Mouse (Mus musculus) retina, embryonic 14.5 days (tissue): ENCODE measurements around the gene Man2b1.

Experiments used
- DNase-seq: peaks from one replicate; pipeline ENCODE4 v3.0.0-alpha.2; 2015; ENCODE audit warnings: low spot score

The Man2b1 gene

DNA sequence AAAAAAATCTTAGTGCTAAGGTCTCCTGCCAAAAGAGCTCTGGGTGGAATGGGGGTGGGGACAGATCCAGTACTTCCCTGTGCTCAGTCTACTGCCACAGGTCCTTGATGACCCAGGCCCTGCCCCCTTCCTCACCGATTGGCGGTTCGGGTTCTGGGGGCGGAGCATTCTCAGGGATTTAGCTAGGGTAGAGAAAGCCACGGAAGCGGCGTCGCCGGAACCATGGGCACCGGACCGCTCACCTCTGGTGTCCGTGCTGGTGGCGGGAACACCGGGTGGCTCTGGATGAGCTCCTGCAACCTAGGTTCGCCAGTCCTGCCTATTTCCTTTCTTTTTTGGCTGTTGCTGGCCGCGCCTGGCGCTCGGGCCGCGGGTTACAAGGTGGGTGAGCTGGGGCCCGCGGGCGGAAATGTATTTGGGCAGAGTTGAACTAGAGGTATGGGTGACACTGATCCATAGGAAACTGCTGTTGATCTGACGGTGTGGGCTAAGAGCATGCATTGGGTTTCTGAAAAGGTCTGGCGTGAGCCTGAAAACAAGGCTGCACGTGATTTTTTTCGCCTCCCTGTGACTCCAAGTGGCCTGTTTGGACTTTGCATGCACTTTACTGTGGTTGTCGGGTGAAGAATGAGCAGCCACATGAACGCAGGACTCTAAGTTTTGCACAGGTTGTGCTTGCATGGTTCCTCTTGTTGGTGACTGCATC is at the start of gene Man2b1:
Man2b1 (plus strand) TSS at position 163 of the 706 bp plus-strand sequence.
- peak; percentile 79 for DNase-seq

DNA sequence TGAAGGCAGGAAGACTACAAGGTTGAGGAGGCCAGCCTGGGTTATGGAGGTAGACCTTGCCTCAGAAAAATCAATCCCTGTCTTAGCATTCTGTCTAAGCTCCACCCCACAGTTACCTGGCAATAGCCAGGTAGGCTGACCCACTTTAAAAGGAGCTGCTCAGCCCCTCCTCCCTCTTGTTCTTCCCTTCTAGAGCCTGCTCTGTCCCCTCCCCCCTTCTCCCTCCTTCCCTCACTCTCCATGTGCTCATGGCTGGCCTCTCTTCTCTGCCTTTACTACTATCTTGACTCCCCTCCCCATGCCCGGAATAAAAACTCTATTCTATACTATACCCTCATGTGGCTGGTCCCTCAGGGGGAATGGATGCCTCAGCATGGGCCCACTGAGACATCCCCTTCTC is 49.2 kb upstream of the Man2b1 start:
- DNase-seq: no peak

DNA sequence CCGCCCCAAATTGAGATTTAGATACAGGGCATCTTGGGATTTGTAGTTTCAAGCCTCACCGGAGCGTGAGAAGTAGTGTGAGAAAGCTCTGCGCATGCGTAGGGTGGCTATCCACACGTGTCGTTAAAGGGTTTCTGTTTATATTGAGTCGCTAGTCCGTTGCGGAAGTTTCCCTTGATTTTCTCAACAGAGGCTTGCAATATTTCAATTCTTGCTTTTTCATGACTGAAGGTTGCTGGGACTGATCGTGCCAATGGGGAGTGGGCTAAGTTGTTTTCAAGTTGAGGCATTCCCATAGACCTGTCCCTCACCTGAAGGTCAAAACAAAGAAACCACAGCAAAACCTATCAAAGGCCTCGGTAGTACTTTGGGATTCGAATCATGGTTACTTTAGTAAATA is 48.3 kb upstream of the Man2b1 start:
- peak; percentile 80 for DNase-seq

DNA sequence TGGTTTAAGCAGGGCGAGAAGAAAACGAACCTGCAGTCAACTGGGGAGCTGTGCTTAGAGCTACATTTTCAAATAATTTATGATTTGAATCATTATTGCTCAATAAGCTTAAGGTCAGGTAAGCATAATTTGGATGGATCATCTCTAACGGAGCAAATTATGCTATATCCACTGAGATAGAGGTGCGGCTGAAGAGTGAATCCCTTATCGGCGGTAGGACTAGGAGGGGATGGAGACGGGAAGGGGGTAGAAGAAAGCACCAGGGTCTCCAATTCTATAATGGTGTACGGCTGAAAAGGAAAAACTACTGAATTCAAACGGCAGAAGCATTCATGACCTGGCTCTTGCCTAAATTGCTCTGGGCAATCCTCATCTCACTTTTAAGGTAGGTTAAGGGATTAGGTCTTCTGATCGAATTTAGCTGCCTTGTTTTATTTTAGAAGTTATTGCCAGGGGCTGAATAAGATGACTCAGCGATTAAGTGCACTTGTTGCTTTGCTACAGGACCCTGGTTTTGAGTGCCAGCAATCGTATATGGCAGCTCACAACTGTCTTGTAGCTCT is 47.8 kb upstream of the Man2b1 start:
- peak; percentile 29 for DNase-seq

GRCm38 (mm10) chr8:85035728-85036310 is 47.3 kb upstream of the Man2b1 start:
- DNase-seq: no peak

DNA sequence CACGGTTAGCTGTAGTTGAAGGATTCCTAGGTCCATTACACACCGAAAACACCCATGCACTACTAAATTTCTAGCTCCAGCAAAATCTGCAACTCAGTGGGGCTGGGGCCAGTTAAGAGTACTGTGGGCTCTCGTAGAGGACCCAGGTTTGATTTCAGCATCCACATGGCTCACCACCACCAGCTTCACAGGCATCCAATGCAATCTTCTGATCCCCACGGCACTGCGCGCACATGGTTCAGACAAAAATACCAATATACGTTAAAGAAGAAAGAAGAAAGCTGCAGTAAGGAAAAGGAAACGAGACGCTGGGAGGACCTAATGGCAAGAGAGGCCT is 46.7 kb upstream of the Man2b1 start:
- DNase-seq: no peak

- peak; percentile 94 for DNase-seq
These were observed 46.2 kb upstream of the Man2b1 start, which contains the start of gene Tnpo2 for GRCm38 (mm10) chr8:85036718-85037365. TSS of gene Tnpo2 (plus strand) at chr8:85036915.

DNA sequence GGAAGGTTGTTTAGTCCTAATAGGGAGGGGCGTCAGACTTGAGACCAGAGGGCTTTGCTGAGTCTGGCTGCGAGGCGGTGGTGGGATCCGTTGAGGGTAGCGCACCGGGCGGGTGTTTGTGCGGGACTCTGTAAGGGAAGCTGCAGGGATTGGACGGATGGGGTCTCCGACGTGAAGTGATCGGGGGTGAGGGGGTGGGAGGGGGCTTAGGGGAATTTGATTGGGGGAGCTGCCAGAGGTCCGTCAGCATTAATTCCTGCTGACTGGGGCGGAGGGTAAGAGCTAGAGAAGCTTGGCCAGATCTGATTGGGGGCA is 45.7 kb upstream of the Man2b1 start:
- peak; percentile 66 for DNase-seq

GRCm38 (mm10) chr8:85037681-85038531 is 45.2 kb upstream of the Man2b1 start:
- peak; percentile 49 for DNase-seq

GRCm38 (mm10) chr8:85043619-85044018 is 39.5 kb upstream of the Man2b1 start:
- no peak for DNase-seq

GRCm38 (mm10) chr8:85057367-85057766 is 25.7 kb upstream of the Man2b1 start:
- no peak for DNase-seq

- peak; percentile 96 for DNase-seq
These were observed 23.0 kb upstream of the Man2b1 start, which contains the start of gene Fbxw9 for GRCm38 (mm10) chr8:85059879-85060616. TSS of gene Fbxw9 (plus strand) at chr8:85060055.

DNA sequence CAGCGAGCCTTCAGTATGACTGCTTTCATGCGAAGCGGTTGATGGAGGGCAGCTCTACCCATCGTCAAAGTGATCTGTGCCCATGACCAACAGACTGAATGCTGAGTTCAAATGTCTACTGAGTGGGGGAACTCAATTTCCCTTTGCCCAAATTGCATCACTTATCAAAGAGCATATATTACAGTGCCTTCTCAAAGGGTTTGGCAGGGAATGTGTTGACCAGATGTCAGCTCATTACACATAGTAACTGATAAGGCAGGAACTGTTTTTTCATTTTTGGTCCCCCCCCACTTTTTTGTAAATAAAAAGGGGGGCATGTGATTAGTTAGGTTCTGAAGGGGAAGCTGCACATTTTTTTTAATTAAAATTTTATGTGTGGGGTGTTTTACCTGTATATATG is 20.5 kb upstream of the Man2b1 start:
- DNase-seq: no peak

GRCm38 (mm10) chr8:85065213-85065612 is 17.9 kb upstream of the Man2b1 start:
- DNase-seq: no peak

- DNase-seq: no peak
These were observed 15.9 kb upstream of the Man2b1 start for GRCm38 (mm10) chr8:85067155-85067554.

GRCm38 (mm10) chr8:85067982-85068381 is 15.1 kb upstream of the Man2b1 start, which contains the start of gene Gm5741:
TSS of gene Gm5741 (minus strand) at chr8:85067982.
- DNase-seq: no peak

GRCm38 (mm10) chr8:85071041-85071440 is 12.0 kb upstream of the Man2b1 start:
- DNase-seq: peak; percentile 28

GRCm38 (mm10) chr8:85071514-85072281 is 11.4 kb upstream of the Man2b1 start, which contains the start of gene Dhps:
TSS of gene Dhps (plus strand) at chr8:85071757.
- peak; percentile 93 for DNase-seq

GRCm38 (mm10) chr8:85072364-85072929 is 10.6 kb upstream of the Man2b1 start:
- DNase-seq: no peak

- no peak for DNase-seq
These were observed 9.9 kb upstream of the Man2b1 start for GRCm38 (mm10) chr8:85073041-85073612.
